Mouse (Mus musculus) kidney, postnatal 36 days (tissue): ENCODE results near the gene Chia1.
"Not testable (repeated sequence)": the region's sequence is repeated elsewhere in the genome, so short reads cannot be mapped to it uniquely, and the experiment has no call there.

ENCODE experiments used
- DNase-seq, 2 experiments: peaks; one replicate each; pipeline ENCODE4 v3.0.0; 2021 to 2022; ENCODE audit warnings: mixed read lengths in 2 of 2

Gene Chia1

DNA sequence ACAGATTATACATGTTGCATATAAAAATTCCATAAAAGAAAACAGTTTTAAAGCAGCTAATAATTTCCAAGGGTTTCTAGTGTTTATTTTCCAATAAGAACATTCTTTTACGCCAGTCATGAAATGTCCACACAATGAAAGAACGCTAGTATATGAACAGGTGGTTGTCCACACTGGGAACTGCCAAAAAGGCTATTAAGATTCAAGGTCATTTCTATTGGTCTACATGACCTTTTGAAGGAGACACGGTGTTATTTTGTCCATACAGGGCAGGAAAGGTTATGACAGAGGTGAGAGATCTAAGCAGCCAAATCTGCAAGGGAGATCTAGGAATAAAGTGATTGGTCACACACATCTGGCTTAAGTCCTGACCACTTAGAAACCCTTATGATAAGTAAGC, at the start of gene Chia1:
TSS of gene Chia1 (plus strand) at position 301 of the 400 bp plus-strand sequence.
- DNase-seq: no peak

- DNase-seq: not testable (repeated sequence)
Observed at GRCm38 (mm10) chr3:106067707-106068106, 45.3 kb upstream of the Chia1 start.

GRCm38 (mm10) chr3:106070994-106071393, 42.0 kb upstream of the Chia1 start:
- no peak for DNase-seq

GRCm38 (mm10) chr3:106074824-106075223, 38.2 kb upstream of the Chia1 start:
- no peak for DNase-seq

- DNase-seq: no peak
Observed at GRCm38 (mm10) chr3:106126999-106127398, 14.0 kb downstream of the Chia1 start.

DNA sequence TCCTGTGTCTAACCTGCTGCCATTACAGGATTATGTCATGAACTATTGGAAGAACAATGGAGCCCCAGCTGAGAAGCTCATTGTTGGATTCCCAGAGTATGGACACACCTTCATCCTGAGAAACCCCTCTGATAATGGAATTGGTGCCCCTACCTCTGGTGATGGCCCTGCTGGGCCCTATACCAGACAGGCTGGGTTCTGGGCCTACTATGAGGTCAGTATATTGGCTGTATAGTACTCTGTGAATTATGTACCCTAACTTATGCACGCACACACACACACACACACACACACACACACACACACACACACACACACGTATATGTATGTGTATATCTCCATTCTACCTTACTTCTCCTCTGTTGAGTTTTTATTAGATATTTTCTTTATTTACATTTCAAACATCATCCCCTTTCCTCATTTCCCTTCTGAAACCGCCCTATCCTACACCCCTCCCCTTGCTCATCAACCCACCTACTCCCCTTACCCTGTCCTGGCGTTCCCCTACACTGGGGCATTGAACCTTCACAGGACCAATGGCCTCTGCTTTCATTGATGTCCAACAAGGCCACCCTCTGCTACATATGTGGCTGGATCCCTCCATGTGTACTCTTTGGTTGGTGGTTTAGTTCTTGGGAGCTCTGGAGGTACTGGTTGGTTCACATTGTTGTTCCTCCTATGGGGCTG, 15.9 kb downstream of the Chia1 start:
- no peak for DNase-seq

DNA sequence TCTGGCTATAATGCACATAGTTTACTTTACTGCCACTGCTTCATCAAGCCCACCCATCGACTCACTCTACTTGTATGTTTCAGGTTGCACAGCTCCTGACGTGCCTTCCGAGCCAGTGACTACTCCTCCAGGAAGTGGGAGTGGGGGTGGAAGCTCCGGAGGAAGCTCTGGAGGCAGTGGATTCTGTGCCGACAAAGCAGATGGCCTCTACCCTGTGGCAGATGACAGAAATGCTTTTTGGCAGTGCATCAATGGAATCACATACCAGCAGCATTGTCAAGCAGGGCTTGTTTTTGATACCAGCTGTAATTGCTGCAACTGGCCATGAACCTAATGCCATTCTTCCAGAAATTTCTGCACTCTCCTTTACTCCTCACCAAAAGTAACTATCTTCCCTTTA, 18.7 kb downstream of the Chia1 start:
- no peak for DNase-seq

GRCm38 (mm10) chr3:106144081-106144480, 31.1 kb downstream of the Chia1 start:
- DNase-seq: no peak

DNA sequence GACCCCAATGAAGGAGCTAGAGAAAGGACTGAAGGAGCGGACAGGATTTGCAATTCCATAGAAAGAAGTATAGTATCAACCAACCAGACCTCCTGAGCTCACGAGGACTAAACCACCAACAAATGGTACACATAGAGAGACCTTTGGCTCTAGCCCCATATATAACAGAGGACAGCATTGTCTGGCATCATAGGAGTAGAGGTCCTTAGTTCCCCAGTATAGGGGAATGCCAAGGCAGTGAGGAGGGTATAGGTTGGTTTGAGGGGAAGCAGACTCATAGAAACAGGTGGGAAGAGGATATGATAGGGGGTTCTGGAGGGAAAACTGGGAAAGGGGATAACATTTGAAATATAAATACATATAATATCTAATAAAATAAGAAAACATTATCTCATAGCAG, 41.4 kb downstream of the Chia1 start:
- no peak for DNase-seq

DNA sequence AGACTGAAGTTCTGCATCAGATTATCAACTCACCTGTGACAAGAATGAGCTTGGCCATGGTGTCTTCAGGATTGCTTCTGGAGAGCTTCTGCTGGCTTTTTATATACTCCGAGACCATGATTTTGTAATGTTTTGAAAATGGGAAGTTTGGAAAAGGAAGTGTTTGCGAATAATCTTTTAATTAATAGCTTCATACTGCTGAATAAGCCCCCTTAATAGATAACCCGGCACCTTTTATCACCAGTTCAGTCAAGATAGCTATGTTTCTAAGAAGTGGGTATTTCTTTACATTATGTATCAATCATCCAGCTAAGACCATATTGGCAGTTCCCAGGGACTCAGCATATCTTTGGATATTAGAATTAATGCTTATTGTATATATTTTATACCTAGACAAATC, 54.4 kb downstream of the Chia1 start, which contains the start of gene Chil3:
TSS of gene Chil3 (minus strand) at position 101 of the 400 bp plus-strand sequence.
- no peak for DNase-seq

DNA sequence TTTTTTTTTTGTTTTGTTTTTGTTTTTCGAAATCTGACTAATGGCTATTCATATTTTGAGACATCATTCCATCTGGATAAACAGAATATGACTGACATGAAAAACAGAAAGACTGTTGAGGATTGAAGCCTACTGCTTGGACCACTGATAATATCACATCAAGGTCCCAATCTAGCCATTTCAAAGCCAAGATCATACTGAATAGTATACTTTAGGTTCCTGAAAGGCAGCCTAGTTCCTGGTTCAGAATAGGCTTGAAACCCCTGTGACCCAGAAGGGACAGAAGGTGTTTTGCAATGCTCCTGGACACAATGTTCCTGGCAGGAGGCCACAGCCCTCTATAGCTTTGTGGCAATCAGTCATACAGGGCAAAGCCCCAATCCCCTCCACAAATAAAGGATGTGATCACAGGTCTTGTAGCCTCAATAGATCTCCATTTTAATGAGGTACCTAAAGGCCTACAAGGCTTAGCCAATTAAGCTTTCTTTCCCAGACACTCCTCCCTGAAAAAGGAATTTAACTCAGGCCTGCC, 57.6 kb downstream of the Chia1 start:
- DNase-seq: peak in 1 of 2 experiments; percentile 5

DNA sequence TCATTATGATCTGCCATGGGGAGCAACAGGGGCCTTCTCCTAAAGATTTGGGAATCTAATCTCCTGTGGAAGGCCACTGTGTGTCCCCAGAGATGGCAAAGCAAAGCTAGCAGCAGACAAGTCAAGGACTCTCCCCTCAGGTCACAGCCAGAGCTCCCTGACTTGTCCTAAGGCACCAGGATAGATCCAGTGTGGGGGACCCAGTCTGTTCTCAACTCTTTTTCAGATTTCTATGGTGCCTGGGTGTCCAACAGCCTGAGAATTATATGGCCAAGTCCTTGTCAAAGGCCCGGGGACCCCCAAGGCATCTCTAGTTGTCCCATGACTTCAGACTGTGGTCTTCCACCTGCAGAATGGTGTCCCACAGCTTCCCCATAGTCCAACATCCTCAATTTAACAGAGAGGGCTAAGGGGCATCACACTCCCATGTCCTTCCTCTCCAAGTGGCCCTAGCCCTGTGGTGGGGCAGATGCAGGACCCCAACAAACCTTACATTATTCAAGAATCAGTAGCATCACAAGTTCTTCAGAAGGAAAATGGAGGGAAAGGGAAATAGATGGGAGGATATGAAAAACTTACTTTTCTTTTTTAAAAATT, 58.2 kb downstream of the Chia1 start:
- DNase-seq: no peak

- DNase-seq: not testable (repeated sequence)
Observed at GRCm38 (mm10) chr3:106172506-106172905, 59.5 kb downstream of the Chia1 start.

- DNase-seq: not testable (repeated sequence)
Observed at GRCm38 (mm10) chr3:106174971-106175370, 61.9 kb downstream of the Chia1 start.

DNA sequence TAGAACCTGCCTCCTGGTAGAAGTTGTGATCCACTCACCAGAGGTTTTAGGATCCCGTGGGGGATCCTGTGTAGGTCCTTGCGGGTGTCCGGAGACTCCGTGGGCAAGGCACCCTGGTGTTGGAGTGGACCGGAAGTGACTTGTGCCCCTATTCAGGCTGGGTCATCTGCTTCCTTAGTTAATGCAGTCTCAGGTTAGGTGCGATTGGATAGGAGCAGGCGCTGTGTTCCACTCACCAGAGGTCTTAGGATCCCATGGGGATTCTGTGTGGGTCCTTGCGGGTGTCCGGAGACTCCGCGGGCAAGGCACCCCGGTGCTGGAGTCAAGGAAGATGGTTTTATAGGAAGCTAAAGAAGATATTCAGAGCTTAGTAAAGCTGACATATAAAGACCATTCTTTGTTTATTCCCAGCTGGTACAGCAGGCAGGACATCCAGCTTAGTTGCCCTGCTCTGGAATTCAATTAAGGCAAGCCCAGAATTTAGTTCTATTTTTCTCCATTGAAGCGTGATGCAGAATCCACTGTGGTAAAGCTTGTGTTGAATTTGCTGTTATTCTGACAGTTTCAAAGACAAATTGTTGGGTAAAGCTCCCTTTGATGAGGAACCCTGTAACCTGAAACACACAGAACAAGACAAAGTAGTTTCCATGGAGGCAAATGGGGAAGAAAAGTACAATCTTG, 64.6 kb downstream of the Chia1 start:
- DNase-seq: no peak
